Mouse (Mus musculus): ENCODE data around the gene Tle6. TPM values are rescaled to one million over a fixed set of nuclear protein-coding genes. Genes with fewer than 3 reads are reported as not detected.

Gene Tle6
- total RNA-seq, 2 experiments from 2014 or later, result 3.9 to 6.8 TPM

DNA sequence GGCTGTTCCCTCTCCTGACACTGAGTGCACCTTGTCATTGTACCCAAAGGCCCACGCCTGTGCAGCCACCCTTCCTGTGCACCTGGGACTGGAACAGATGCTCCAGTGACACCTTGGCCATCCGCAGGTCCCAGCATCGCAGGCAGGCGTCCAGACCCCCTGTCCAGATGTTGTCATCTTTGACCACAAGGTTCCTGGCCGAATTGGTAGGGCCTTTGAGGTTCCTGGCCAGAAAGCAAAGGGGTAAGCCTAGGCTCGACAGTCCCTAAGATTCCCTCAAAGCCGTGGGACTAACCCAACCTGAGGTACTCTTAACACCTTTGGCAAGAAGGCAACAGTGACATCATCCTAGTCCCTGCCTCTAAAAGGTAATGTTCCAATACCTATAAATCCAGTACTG is 8.2 kb downstream of the Tle6 start:
- DNase-seq, result no peak

DNA sequence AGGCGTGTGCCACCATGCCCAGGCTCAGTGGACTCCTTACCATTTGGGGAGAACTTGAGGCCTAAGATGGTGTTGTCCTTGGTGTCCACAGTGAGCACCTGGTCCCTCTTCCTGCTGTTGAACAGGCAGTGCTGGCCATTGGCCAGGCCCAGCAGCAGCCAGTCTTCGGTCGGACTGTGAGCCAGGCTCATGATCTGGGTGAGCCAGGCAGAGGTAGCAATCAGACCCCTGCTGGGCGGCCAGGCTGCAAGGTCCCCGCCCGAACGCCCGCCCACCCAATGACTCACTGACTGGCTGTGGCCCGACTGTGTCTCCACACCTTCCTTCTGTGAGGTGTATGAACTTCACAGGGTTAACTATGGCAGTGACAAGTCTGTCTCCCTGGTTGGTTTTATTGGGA is 9.0 kb downstream of the Tle6 start:
- DNase-seq, result no peak

DNA sequence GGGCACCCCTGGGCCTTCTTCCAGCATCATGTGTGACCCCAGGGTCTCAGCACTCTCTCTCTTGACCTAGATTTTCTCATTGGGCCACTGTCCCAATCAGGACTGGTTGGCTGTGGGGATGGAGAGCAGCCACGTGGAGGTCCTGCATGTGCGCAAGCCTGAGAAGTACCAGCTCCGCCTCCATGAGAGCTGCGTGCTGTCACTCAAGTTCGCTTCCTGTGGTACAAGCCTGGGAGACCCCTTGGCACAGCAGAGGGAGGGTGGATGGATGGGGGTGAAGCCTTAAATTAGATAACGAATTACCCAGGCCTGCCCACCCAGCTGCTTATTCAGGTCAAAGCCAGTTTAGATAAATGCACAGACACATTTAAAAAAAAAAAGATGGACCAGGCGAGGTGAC is 12.1 kb downstream of the Tle6 start:
- DNase-seq, result no peak

DNA sequence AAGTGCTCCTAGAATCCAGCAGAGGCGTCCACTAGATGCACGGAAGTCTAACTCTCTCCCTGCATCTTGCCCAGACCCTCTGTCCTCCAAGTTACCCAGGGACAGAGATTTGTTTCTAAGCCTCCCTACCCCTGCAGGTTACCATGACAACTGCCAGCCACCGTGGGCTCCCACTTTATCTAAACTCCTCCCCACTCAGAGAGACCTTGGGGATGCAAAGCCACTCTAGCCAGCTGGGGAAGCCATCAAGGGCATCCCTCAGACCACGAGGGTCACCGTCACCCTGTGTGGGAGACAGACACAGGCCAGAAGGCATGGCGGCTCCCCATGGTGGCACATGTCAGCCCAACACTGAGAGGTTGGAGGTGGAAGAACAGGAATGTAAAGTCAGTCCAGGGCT is 17.5 kb downstream of the Tle6 start:
- no peak for DNase-seq

DNA sequence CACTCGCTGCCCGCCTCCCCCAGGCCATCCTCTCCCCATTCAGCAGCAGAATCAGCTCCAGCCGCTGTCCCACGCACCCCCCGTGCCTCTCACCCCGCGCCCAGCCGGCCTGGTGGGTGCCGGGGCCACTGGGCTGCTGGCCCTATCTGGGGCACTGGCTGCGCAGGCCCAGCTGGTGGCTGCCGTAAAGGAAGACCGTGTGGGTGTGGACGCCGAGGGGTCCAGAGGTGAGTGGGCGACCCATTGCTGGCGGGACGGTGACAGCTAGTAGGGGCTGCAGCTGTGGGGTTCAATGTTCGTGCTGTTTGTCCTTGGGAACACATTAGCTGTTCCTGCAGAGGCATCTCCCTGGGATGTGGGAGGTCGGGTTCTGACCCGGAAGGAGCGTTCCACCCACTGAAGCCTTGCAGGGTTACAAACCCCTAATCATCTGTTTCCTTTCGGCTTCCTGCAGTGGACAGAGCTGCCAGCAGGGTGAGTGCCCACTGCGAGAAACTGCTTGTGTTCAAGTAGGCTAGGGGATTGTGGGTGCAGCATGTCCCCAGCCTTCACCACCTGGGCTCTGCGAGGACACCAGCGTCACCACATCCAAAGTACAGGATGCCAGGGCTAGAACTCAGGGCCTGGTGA is 20.3 kb downstream of the Tle6 start:
- DNase-seq, result no peak

DNA sequence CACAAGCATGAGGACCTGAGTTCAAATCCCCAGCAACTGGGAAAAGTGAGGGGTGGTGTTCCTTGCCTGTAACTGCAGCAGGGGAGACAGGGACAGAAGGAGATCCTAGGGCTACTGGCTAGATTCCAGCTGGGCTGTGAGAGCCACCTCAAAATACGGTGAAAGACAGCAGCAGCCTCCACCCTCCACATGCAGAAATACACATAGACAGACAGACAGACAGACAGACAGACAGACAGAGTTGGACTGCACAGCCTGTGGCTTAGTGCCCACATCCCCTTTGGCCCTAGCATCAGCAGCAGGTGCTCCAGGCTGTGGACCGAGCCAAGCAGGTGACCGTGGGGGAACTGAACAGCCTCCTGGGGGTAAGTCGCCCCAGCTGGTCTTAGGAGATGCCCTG is 20.9 kb downstream of the Tle6 start:
- no peak for DNase-seq

DNA sequence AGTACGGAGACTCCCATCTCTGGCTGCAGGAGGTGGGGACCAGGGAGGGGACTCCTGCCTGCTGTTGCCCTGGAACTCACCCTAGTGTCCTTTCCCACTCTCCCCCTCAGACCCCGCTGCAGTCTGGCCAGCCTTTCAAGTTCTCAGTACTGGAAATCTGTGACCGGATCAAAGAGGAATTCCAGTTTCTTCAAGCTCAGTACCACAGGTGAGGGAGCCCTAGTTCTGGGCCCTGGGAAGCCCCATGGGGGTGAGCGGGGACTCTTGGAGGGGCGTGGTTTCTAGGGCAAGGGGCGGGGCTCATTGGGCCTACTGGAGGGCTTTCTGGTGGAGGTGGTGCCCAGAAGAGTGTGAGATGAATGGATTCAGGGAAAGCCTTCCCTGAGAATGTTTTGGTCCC is 25.2 kb downstream of the Tle6 start:
- DNase-seq, result no peak

DNA sequence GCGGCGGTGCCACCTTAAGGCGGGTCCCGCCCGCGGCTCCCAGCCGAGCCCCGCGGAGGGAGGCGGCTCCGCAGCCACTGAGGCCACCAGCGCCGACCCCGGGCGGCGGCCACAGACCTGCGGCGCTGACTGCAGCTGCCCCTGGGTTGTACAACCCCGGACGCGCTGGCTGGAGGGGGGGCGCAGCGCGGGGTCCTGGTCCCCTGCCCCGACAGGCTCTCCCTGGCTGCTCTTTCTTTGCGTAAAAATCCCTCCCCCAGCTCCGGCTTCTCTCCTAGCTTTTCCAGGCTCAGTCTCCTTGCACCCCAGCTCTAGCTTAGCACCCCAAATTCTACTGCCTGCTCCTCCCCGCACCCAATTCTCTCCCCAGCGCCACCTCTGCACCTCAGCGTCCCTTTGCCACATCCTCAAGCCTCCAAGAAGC is 25.7 kb downstream of the Tle6 start:
- peak; percentile 61 for DNase-seq

DNA sequence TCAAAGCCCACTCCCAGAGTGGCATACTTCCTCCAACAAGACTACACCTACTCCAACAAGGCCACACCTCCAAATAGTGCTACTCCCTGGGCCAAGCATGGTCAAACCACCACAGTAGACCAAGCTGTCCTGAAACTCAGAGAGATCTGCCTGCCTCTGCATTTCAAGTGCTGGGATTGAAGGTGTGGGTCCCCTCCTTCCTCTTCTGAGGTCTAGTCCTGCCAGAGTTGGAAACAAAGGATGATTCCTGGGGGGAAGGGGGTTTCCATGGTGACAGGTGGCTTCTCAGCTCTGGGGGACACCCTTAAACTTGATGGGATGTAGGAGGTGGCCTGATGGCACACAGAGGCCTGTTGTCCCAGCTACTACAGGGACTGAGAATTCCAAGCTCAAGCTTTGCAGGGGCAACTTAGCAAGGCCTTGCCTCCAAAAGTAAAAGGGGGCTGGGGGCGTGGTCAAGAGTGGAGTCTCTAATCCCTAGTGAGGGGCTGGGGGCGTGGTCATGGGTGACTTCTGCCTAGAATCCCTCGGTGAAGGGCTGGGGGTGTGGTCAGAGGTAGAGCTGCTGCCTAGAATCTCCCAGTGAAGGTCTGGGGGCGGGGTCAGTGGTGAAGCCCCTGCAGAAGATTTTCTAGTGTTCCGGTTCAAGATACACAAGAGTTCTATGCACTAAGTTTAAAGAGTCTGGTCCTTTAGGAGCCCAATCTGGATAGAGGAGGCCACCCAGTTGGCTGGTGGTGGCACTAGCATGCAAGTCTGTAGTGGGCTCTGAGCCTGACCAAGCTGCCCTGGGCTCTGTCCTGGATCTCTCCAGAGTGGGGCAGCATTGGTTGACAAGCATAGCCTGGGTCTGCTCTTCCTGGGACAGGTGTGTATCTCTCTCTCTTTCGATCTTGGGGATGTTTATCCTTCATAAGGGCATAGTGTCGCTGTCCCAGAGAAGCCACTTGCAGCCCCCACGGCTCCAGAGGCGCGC is 26.5 kb downstream of the Tle6 start, which contains the start of gene Tle2:
Gene Tle2, plus strand, starts transcription at position 481 of the 976 bp plus-strand sequence.
- no peak for DNase-seq

DNA sequence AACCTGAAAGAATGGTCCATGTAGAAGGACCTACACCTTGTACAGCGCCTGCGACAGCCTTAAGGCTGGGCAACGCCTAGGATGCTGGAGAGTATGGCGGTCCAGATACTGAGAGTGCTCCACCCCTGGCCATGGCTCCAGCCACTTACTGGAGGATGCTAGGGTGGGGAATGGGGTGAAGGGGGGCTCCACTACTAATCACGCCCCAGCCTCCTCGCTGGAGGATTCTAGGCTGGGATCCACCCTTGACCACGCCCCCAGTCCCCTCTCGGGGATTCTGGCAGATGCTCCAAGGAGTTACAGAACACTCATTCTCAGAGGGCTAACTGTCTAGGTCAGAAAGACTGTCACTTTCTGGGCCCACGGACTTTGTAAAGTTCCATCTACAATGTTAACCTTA is 27.9 kb downstream of the Tle6 start:
- DNase-seq, result peak; percentile 73

DNA sequence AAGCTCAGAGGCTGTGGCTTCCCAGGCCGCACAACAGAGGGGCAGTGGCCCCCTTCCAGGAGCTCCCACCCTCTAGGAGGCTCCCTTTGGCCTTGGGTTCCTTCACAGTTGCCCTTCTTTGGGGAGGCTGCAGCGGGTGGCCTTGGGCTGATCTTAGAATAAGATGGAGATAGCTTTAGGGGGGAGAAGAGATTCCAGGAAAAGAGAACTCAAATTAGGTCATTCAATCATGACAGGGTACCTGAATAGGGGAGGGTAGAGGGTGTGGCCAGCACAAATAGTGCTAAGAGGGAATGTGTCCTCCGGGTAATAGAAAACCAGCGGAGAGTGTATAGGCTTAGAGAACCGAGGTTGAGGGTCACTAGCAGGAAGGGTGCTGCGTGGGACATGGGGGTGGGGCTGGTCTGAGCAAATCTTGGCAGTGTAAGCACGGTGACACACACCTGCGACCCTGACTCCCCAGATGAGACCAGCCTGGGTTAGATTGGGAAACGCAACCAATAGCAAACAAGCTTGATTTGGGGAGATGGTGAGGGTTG is 28.7 kb downstream of the Tle6 start:
- no peak for DNase-seq

DNA sequence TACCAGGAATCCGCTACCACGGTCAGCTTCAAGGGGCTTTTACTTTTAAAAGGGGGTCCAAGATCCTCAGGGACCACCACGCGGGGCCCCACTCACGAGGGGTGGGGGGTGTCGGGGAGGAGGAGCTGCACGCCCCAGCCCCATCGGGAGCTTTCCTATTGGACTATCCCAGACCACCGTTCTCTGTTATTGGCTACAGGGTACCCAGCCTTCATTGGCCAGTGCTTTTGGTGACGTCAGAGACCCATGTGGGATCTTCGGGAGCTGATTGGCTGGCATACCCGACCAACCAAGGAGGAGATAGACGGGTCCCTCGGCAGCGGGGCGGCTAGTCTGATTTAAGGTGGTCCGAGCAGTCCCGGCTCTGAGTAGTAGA is 29.4 kb downstream of the Tle6 start:
- DNase-seq, result peak; percentile 99

DNA sequence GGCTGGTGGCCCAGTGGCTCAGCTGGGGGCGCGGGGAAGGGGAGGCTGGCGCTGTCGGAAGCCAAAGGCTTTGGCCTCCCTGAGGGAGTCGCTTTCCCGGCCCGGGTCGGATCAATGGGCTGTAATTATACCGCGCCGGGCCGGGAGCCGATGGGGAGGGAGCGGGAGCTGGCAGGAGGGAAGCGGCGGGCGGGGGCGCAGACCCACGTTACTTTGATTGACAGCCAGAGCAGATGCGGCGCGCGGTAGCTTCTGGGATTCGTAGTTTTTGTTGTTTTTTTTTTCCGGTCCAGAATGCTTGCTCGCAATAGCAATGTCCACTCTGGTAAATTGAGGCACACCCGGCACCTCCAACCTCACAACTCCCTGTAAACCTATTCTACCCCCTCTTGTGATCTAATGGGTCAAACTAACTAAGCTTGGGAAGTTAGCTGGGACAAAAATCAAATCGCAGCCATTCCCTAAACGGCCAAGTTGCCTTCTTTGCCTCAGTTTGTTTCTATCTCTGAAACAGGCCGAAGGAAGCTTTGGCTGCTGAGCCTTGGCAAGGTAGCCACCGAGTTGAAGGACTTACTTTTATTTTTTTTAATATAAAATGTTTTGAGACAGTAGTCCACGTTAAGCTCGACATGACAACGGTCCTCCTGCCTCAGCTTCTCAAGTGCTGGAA is 29.9 kb downstream of the Tle6 start:
- peak; percentile 94 for DNase-seq

DNA sequence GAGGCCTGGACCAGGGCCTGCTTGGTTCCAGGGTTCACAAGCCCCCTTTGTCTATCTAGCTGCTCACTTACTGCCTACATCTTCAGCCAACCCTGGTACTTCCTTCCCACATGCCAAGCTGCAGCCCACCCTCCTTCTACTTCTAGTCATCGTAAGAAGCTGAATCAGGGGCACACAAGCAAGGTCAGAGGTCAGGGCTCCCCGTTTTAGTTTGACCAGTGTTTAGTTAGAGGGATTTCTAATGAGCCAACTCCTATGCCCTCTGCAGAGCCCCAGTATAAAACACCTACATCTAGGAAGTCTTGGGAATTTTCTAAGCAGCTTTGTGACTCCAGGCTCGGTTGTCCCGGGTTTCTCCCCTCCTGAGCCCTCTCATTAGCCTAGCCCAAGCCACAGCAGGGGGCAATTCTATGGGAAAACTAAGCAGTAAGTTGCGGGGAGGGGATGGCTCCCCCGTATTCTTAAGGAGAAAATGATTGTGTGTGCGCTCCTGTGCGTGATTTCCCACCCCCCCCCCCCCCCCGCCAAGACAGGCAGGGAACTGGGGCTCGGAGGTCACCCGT is 30.6 kb downstream of the Tle6 start:
- DNase-seq, result no peak

DNA sequence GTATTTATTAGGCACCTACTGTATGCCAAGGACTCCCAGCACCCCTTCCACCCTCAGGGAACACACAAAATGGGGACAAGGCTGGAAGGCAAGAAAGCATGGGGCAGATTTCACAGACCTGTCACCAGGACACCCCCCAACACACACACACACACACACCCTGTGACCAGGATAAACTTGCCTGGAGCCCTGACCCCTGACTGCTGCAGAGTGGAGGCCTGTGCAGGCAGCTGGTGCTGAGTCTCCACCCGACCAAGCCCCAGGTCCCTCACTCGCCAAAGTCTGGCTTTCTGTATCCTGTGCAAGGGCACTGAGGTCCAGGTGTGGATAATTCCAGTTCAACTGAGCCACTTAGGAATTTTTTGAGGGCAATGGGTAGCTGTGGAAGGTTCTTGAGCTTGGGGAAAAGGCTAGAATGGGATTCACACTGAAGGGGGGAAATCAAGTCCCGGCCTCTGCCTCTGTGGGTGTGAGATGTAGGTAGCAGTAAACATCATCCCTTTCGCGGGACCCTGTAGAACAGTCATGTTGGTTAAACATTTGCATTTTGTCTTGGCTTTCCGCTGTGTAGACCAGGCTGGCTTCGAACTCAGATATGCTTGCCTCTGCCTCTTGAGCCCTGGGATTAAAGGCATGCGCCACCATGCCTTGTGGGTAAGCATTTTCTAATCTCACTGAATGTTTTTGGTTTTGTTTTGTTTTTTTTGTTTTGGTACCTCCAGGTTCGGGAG is 31.2 kb downstream of the Tle6 start:
- DNase-seq, result no peak

DNA sequence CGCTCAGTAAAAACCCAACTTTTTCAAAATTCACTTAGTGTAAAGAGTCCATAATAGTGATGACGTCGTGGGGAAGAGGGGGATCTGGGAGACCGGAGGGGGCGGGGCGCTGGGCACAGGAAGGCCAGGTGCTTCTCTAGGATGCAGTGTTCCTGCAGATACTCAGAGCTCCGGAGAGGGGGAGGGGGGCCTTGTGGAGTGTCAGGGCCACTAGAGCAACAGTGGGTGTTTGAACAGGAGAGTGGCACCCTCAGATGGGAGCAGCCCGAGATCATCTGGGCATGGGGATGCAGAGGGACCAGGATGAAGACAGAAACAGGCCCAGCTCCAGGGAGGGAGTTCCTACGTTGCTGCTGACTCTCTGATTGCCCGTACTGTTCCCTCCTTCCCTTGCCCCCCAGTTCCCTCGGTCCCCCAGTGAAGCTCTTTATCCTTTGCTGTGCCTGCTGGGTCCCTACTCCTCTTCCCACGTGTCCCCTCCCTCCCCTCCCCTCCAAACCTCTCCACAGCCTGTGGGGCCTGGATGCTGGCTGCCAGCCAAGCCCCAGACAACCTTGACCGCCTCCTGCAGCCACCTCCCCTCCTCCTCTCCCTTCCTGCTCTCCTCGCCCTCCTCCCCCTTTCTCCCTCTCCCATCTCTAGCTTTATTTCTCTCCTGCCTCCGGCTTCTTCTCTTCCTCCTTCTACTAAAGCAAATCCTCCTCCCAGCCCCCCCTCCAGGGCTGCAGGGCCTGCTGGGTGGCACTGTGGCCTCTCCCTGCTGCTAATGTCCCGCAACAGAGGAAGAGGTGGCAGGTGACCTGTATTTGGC is 32.3 kb downstream of the Tle6 start:
- no peak for DNase-seq

DNA sequence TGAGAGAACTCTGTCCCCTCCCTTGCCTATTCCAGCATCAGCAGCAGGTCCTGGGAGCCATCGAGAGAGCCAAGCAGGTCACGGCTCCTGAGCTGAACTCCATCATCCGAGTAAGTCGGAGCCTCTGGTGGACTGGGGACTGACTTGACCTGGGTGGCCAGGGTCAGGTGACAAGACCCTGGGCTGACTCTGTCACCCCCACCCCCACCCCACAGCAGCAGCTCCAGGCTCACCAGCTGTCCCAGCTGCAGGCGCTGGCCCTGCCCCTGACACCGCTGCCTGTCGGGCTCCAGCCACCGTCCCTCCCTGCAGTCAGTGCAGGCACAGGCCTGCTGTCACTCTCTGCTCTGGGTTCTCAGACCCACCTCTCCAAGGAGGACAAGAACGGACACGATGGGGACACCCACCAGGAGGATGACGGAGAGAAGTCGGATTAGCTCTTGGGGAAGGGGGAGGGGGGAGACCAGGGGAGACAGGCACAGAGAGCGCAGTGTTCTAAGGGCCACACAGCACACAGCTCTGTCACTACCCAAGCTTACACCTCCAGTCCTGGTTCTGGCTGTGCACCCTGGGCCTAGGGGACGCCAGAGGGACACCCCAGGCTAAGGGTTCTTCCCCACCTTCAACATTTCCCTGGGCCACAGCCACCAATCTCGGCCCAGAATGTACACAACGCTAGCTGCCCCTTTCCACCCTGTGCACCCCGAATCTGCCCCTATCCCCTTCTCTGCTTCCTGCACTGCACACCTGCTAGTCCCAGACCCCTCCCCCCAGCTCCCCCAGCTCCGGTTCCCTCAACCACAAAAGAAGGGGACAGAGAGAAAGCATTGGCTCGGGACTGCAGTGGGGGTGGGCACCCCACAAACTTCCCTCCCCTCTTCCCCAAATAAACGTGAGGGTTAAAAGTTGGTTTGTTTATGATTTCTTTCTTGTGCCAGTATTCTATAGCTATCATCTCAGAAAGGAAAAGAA is 35.3 kb downstream of the Tle6 start:
- peak; percentile 40 for DNase-seq

DNA sequence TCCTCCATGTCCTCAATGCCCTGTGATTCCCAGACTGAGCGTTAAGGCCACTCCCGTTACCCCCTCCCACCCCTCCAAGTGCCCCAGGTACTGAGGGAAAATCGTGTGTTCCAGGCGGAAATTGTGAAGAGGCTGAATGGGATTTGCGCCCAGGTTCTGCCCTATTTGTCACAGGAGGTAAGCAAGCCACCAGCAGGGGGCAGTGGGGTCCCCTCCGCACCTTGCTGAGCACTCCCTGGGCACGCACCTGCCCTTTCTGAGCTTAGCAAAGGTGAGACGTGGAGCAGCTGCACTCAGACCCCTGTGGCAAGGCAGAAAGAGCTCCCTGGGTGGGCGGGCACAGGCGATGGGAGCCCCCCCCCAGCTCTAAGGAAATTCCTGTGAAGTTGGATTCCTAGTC is 36.1 kb downstream of the Tle6 start:
- DNase-seq, result peak; percentile 40

DNA sequence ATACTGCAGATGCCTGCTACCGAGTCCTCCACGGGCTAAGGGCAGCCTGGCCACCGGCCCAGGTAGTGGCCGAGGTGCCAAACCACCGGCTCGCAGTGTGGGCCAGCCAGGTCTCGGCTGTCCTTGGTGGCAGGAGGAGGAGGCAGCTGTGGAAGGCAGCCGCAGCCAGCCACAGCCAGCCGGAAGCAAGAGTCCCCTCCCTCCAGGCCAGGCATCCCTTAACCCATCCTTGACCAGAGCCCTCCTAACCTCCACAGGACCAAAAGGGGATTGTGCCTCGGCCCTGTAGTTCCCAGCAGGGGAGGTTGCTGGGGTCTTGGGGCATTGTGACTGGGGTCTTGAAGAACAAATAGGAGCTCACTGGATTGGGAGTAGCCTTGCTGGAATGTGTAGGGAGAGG is 36.7 kb downstream of the Tle6 start:
- DNase-seq, result peak; percentile 78

DNA sequence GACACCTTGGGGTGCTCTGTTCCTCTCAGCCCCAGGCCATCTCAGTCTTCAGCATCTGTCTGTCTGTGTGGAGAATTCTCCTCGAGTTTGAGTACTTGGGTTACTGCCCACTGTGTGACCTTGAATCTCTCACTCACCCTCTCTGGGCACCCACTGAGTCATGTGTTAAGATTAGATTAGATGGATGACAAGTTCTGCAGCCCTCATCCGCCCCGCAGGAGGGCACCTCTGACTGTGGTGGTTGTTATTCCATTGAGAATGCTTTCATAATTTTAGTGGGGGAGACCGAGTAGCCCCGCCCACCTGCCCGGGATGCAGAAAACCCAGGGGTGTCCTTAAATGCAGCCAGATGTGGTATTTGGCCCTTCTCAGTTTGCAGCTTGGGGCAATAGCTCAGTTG is 37.4 kb downstream of the Tle6 start:
- DNase-seq, result peak; percentile 22
